Mouse (Mus musculus) lung, adult 18-20 months (tissue): ENCODE measurements around the gene Nudt3.

Experiments used
- DNase-seq, 2 experiments: peaks; one replicate each; pipeline ENCODE4 v3.0.0; 2022; ENCODE audit warnings: mixed read lengths in 2 of 2

Nudt3 gene

GRCm38 (mm10) chr17:27564391-27565162, 58.7 kb downstream of the Nudt3 start:
- peak in 1 of 2 experiments; percentile 18 for DNase-seq

GRCm38 (mm10) chr17:27563771-27564244, 59.5 kb downstream of the Nudt3 start:
- DNase-seq, result no peak

- DNase-seq, result peak in 1 of 2 experiments; percentile 43
Measured at GRCm38 (mm10) chr17:27561809-27562526, 61.3 kb downstream of the Nudt3 start.

- DNase-seq, result no peak
Measured at GRCm38 (mm10) chr17:27560926-27561480, 62.3 kb downstream of the Nudt3 start.

- no peak for DNase-seq
Measured at GRCm38 (mm10) chr17:27559596-27559995, 63.7 kb downstream of the Nudt3 start.

GRCm38 (mm10) chr17:27558845-27559244, 64.5 kb downstream of the Nudt3 start:
- no peak for DNase-seq

- no peak for DNase-seq
Measured at GRCm38 (mm10) chr17:27557927-27558661, 65.2 kb downstream of the Nudt3 start.

- DNase-seq, result peak; percentile 47 to 63
Measured at GRCm38 (mm10) chr17:27557181-27557926, 65.9 kb downstream of the Nudt3 start.

GRCm38 (mm10) chr17:27556315-27557011, 66.8 kb downstream of the Nudt3 start, which contains the start of gene Hmga1:
Gene Hmga1 (plus strand): TSS chr17:27556497.
- peak; percentile 82 to 83 for DNase-seq

GRCm38 (mm10) chr17:27555512-27556172, 67.7 kb downstream of the Nudt3 start:
- DNase-seq, result peak; percentile 82 to 86

GRCm38 (mm10) chr17:27555075-27555511, 68.2 kb downstream of the Nudt3 start:
- DNase-seq, result peak; percentile 60 to 62

GRCm38 (mm10) chr17:27554062-27554960, 69.0 kb downstream of the Nudt3 start:
- no peak for DNase-seq

- no peak for DNase-seq
Measured at GRCm38 (mm10) chr17:27552215-27553201, 70.8 kb downstream of the Nudt3 start.

- DNase-seq, result no peak
Measured at GRCm38 (mm10) chr17:27551393-27551940, 71.8 kb downstream of the Nudt3 start.

- DNase-seq, result no peak
Measured at GRCm38 (mm10) chr17:27549234-27549633, 74.1 kb downstream of the Nudt3 start.

- DNase-seq, result peak in 1 of 2 experiments; percentile 30
Measured at GRCm38 (mm10) chr17:27547253-27547868, 75.9 kb downstream of the Nudt3 start.

- no peak for DNase-seq
Measured at GRCm38 (mm10) chr17:27546574-27547085, 76.7 kb downstream of the Nudt3 start.
